ENCODE assay signal across 8 mouse cellular contexts in the genomic region with DNA sequence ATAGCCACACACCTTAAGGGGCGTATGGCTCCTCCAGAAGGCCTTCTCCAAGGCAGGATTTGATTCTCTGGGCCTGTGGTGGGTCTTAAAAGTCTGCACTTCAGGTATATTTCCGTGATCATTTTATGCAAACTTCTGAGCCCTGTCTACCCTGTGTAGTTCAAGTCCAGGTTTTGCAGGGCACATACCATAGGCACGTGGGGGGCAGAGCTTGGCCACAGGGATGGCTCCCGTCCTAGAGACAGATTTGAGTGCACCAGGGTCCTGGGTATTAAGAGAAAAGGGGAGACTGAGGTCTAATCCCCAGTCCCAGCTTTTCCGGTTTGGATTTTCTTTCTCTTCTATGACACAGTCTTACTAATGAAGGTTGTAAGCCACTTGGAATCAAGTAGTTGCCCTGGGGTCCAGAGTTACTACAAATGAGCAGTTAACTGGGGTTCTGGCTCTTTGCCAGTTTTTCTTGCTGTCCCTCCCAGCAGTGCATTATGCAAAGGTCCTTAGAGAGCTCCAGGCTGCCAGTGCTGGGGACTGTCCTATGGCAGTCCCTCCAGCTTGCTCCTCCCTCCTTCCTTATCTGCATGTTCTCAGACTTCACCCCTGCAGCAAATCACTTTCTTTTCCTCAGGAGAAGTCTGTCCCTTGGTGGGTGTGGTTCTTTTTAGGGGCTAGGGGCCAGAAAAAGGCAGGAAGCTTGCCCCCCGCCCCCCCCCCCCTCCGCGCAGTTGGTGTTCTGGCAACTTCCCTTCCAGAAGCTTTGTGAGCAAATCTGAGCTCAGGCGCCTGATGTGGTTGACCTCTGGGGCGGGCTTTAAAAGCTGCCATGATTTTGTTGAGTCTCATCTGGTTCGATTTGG.
DNase-seq lines count a peak whose midpoint lies in the region; ATAC-seq and TF ChIP-seq lines count a peak whose summit lies in the region.

No protein-coding gene starts in this region.

- ATAC-seq in forebrain, postnatal 0 days: peak; percentile 81
- peak; percentile 92 for ATAC-seq in hindbrain, embryonic 13.5 days (ENCODE audit: low FRiP score)
- peak; percentile 71 for ATAC-seq in limb, embryonic 15.5 days (ENCODE audit: insufficient number of reproducible peaks, low FRiP score, low TSS enrichment, low read depth)
- ATAC-seq in midbrain, embryonic 15.5 days (replicated peaks): peak; percentile 79

- H3K4me3 ChIP-seq in forebrain, postnatal 0 days (ENCODE audit: low read depth, low read length): no peak overlapping the region
- no peak overlapping the region for H3K4me3 ChIP-seq in hindbrain, embryonic 13.5 days
- H3K4me3 ChIP-seq in limb, embryonic 15.5 days: peak overlapping the region; percentile 6; the same call in 1 of the 2 replicates
- no peak overlapping the region for H3K4me3 ChIP-seq in midbrain, embryonic 15.5 days

- TF ChIP-seq CTCF in forebrain, postnatal 0 days (IDR thresholded peaks at IDR 0.05; ENCODE audit: low read depth): no peak

- H3K27me3 ChIP-seq in forebrain, postnatal 0 days (ENCODE audit: insufficient read depth, low read length): no peaks in the 10 kb centered on the region
- H3K27me3 ChIP-seq in hindbrain, embryonic 13.5 days: no peaks in the 10 kb centered on the region
- no peaks in the 10 kb centered on the region for H3K27me3 ChIP-seq in limb, embryonic 15.5 days
- H3K27me3 ChIP-seq in midbrain, embryonic 15.5 days (replicated peaks): no peaks in the 10 kb centered on the region

- intact Hi-C loops in left cerebral cortex, postnatal 36 days (cut with DNase I): no loop called here

- DNase-seq in adrenal gland, adult 8-10 months: peak; percentile 13
- no peak for DNase-seq in adrenal gland, adult 18-20 months (ENCODE audit: low spot score in 2 of 2)
- DNase-seq in forebrain, postnatal 0 days: no peak
- DNase-seq in right cerebral cortex, postnatal 10 days (ENCODE audit: low spot score in 2 of 2): no peak
- DNase-seq in left cerebral cortex, postnatal 36 days (ENCODE audit: low spot score in 2 of 2): no peak

- H3K9ac ChIP-seq in forebrain, postnatal 0 days: no peak overlapping the region
- no peak overlapping the region for H3K9ac ChIP-seq in hindbrain, embryonic 13.5 days
- no peak overlapping the region for H3K9ac ChIP-seq in limb, embryonic 15.5 days
- no peak overlapping the region for H3K9ac ChIP-seq in midbrain, embryonic 15.5 days

- H3K9me3 ChIP-seq in forebrain, postnatal 0 days (ENCODE audit: low read length): peaks cover 6% of the 10 kb centered on the region; the same call in 1 of the 2 replicates
- H3K9me3 ChIP-seq in hindbrain, embryonic 13.5 days: peaks cover 9% of the 10 kb centered on the region
- no peaks in the 10 kb centered on the region; the same call in 1 of the 2 replicates for H3K9me3 ChIP-seq in limb, embryonic 15.5 days
- H3K9me3 ChIP-seq in midbrain, embryonic 15.5 days: 0 out of 2 replicates have a peak, but pooled peaks cover 2% of the 10 kb centered on the region

- no peak overlapping the region for H3K27ac ChIP-seq in forebrain, postnatal 0 days (ENCODE audit: low read depth, low read length)
- peak overlapping the region; percentile 60 for H3K27ac ChIP-seq in hindbrain, embryonic 13.5 days
- H3K27ac ChIP-seq in limb, embryonic 15.5 days: peak overlapping the region; percentile 59
- peak overlapping the region; percentile 4; the same call in 1 of the 2 replicates for H3K27ac ChIP-seq in midbrain, embryonic 15.5 days

- 46% methylated on average over 11 of the region's 11 CpGs for WGBS in forebrain, postnatal 0 days
- WGBS in hindbrain, embryonic 13.5 days: 48% methylated on average over 11 of the region's 11 CpGs
- WGBS in limb, embryonic 15.5 days: 26% methylated on average over 11 of the region's 11 CpGs
- WGBS in midbrain, embryonic 15.5 days: 40% methylated on average over 11 of the region's 11 CpGs

- no peaks in the 10 kb centered on the region for H3K4me1 ChIP-seq in forebrain, postnatal 0 days (ENCODE audit: insufficient read depth)
- peaks cover 13% of the 10 kb centered on the region for H3K4me1 ChIP-seq in hindbrain, embryonic 13.5 days (replicated peaks)
- H3K4me1 ChIP-seq in limb, embryonic 15.5 days: peaks cover 19% of the 10 kb centered on the region
- no peaks in the 10 kb centered on the region; the same call in 1 of the 2 replicates for H3K4me1 ChIP-seq in midbrain, embryonic 15.5 days

- H3K36me3 ChIP-seq in forebrain, postnatal 0 days (ENCODE audit: insufficient read depth): no peaks in the 10 kb centered on the region
- H3K36me3 ChIP-seq in hindbrain, embryonic 13.5 days: no peaks in the 10 kb centered on the region
- H3K36me3 ChIP-seq in limb, embryonic 15.5 days: no peaks in the 10 kb centered on the region
- H3K36me3 ChIP-seq in midbrain, embryonic 15.5 days (replicated peaks): no peaks in the 10 kb centered on the region

- H3K4me2 ChIP-seq in forebrain, postnatal 0 days (ENCODE audit: low read depth): no peak overlapping the region
- H3K4me2 ChIP-seq in hindbrain, embryonic 13.5 days: no peak overlapping the region
- peak overlapping the region; percentile 17 for H3K4me2 ChIP-seq in limb, embryonic 15.5 days
- no peak overlapping the region for H3K4me2 ChIP-seq in midbrain, embryonic 15.5 days
